Mouse (Mus musculus) lung, embryonic 14.5 days (tissue): ENCODE measurements at regions not wholly inside any gene's neighbourhood (a gene's known extent, or its start where the extent isn't known, plus 50 kb on each side); places are given as distances from the start of the nearest gene placed in this dataset.

Source experiments
- ATAC-seq: fragments of 200-750 bp; cut with Nextera tagmentation; 2 replicates; pipeline ENCODE4 v1.8.0; 2017; ENCODE audit warnings: mild to moderate bottlenecking, moderate TSS enrichment, moderate library complexity; ENCODE audit not compliant: insufficient read depth
- DNase-seq: peaks from one replicate; pipeline ENCODE4 v3.0.0-alpha.2; 2015
- H3K27ac ChIP-seq: fragments of 300-500 bp; sonication (generic); 2 replicates; pipeline ENCODE4 v1.5.1; 2014; ENCODE audit warnings: low read depth, mild to moderate bottlenecking, moderate library complexity
- H3K27me3 ChIP-seq: fragments of 300-500 bp; sonication (generic); 2 replicates; pipeline ENCODE4 v1.6.1; 2014; ENCODE audit warnings: low read length, control low read depth; ENCODE audit not compliant: insufficient read depth
- H3K36me3 ChIP-seq: fragments of 300-500 bp; sonication (generic); 2 replicates; pipeline ENCODE4 v1.6.1; 2014; ENCODE audit warnings: control low read depth; ENCODE audit not compliant: insufficient read depth
- H3K4me1 ChIP-seq: fragments of 300-500 bp; sonication (generic); 2 replicates; pipeline ENCODE4 v1.6.1; 2014; ENCODE audit warnings: antibody characterized with exemption, control low read depth; ENCODE audit not compliant: insufficient read depth
- H3K4me2 ChIP-seq: fragments of 300-500 bp; sonication (generic); 2 replicates; pipeline ENCODE4 v1.6.1; 2014; ENCODE audit warnings: mild to moderate bottlenecking
- H3K4me3 ChIP-seq: fragments of 300-500 bp; sonication (generic); 2 replicates; pipeline ENCODE4 v1.5.1; 2014; ENCODE audit warnings: low read depth, low read length
- H3K9ac ChIP-seq: fragments of 300-500 bp; sonication (generic); 2 replicates; pipeline ENCODE4 v1.6.1; 2014
- H3K9me3 ChIP-seq: fragments of 300-500 bp; sonication (generic); 2 replicates; pipeline ENCODE4 v1.6.1; 2016; ENCODE audit warnings: low read depth, low read length, control low read depth
- CTCF ChIP-seq: IDR thresholded peaks from 2 replicates; pipeline ENCODE4 v1.5.1; 2016; ENCODE audit warnings: antibody characterized with exemption, low read depth
- WGBS: fragments of 180-500 bp; shearing (Covaris S2); extraction: QIAGEN DNeasy Blood & Tissue Kit; methylation state at CpG from one replicate; pipeline ENCODE4 v1.1.7; 2014; 5-methylcytosine and 5-hydroxymethylcytosine counted together

- Histone ChIP-seq H3K9ac (no peak overlapping the region), H3K4me2 (no peak overlapping the region), H3K36me3 (no peaks in the 10 kb centered on the region), H3K9me3 (no peaks in the 10 kb centered on the region), H3K4me1 (no peaks in the 10 kb centered on the region), H3K27me3 (no peaks in the 10 kb centered on the region), H3K27ac (no peak overlapping the region), H3K4me3 (no peak overlapping the region)
- no peak for TF ChIP-seq CTCF
- WGBS, result 77% methylated on average over 4 of the region's 4 CpGs
- ATAC-seq (no peak), DNase-seq (no peak)
Measured at GRCm38 (mm10) chr11:71395023-71395422, 164.5 kb upstream of the Nlrp1b start.

GRCm38 (mm10) chr11:71395631-71396030 is 165.1 kb upstream of the Nlrp1b start:
- H3K27ac ChIP-seq, result no peak overlapping the region
- no peaks in the 10 kb centered on the region for H3K27me3 ChIP-seq
- DNase-seq (no peak), ATAC-seq (no peak)
- H3K9me3 ChIP-seq, result no peaks in the 10 kb centered on the region
- 58% methylated on average over 1 of the region's 1 CpGs for WGBS
- H3K4me2 ChIP-seq, result no peak overlapping the region
- H3K4me1 ChIP-seq, result no peaks in the 10 kb centered on the region
- H3K4me3 ChIP-seq, result no peak overlapping the region
- TF ChIP-seq CTCF, result no peak
- H3K36me3 ChIP-seq, result no peaks in the 10 kb centered on the region
- no peak overlapping the region for H3K9ac ChIP-seq

GRCm38 (mm10) chr11:71400351-71400750 is 169.8 kb upstream of the Nlrp1b start:
- Histone ChIP-seq H3K27me3 (no peaks in the 10 kb centered on the region), H3K4me3 (no peak overlapping the region), H3K4me2 (no peak overlapping the region), H3K4me1 (no peaks in the 10 kb centered on the region), H3K27ac (no peak overlapping the region), H3K36me3 (no peaks in the 10 kb centered on the region), H3K9me3 (no peaks in the 10 kb centered on the region), H3K9ac (no peak overlapping the region)
- 88% methylated on average over 2 of the region's 2 CpGs for WGBS
- ATAC-seq, result no peak
- no peak for DNase-seq
- TF ChIP-seq CTCF, result no peak

- no peak overlapping the region for H3K4me3 ChIP-seq
- ATAC-seq, result no peak
- no peak for TF ChIP-seq CTCF
Measured at GRCm38 (mm10) chr11:71401411-71402276, 171.1 kb upstream of the Nlrp1b start.

GRCm38 (mm10) chr11:71404361-71404760 is 173.8 kb upstream of the Nlrp1b start:
- H3K4me1 ChIP-seq, result no peaks in the 10 kb centered on the region
- ATAC-seq (no peak), DNase-seq (no peak)
- H3K9ac ChIP-seq, result no peak overlapping the region
- no peak overlapping the region for H3K4me3 ChIP-seq
- no peaks in the 10 kb centered on the region for H3K9me3 ChIP-seq
- no peaks in the 10 kb centered on the region for H3K27me3 ChIP-seq
- no peaks in the 10 kb centered on the region for H3K36me3 ChIP-seq
- H3K27ac ChIP-seq, result no peak overlapping the region
- 86% methylated on average over 3 of the region's 3 CpGs for WGBS
- TF ChIP-seq CTCF, result no peak
- H3K4me2 ChIP-seq, result no peak overlapping the region

More at GRCm38 (mm10) chr11:71401411-71402276, 171.1 kb upstream of the Nlrp1b start:
- 95% methylated on average over 2 of the region's 2 CpGs for WGBS
- H3K4me1 ChIP-seq, result no peaks in the 10 kb centered on the region
- no peak overlapping the region for H3K27ac ChIP-seq
- no peaks in the 10 kb centered on the region for H3K9me3 ChIP-seq
- no peaks in the 10 kb centered on the region for H3K27me3 ChIP-seq
- no peak overlapping the region for H3K9ac ChIP-seq
- no peak overlapping the region for H3K4me2 ChIP-seq
- no peak for DNase-seq
- H3K36me3 ChIP-seq, result no peaks in the 10 kb centered on the region

GRCm38 (mm10) chr11:71407043-71407442 is 176.5 kb upstream of the Nlrp1b start:
- H3K9ac ChIP-seq, result no peak overlapping the region
- WGBS, result 68% methylated on average over 6 of the region's 6 CpGs
- ATAC-seq, result no peak

DNA sequence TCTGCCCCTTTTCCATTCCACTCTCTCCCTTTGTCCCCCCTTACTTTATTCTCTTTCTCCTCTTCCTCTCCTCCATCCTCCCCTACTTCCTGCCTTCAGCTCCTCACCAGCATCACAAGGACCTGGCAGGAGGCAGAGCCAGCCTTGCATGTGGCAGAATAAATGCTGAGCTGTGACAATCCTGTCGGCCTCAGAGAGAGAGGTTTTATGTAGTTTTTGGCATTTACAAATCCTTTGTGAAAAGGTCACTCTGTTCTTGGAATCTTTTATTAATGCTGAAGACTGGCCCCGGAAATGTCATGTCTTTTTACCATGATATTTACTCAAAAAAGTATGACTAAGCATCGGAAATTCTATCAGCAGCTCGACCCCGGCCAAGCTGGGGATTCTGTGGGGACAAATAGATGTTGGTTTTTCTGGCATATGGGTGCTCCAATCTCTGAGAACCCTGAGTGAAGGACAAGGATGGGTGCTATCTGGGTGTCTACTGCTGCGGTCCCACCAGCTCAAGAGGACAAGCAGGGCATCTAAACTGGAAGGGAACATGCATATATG is 178.8 kb upstream of the Nlrp1b start:
- Histone ChIP-seq H3K36me3 (no peaks in the 10 kb centered on the region), H3K4me2 (no peak overlapping the region), H3K27me3 (no peaks in the 10 kb centered on the region), H3K4me3 (no peak overlapping the region), H3K4me1 (no peaks in the 10 kb centered on the region), H3K27ac (no peak overlapping the region), H3K9ac (no peak overlapping the region), H3K9me3 (no peaks in the 10 kb centered on the region)
- no peak for TF ChIP-seq CTCF
- WGBS, result 83% methylated on average over 6 of the region's 6 CpGs
- DNase-seq (no peak), ATAC-seq (no peak)

More at GRCm38 (mm10) chr11:71407043-71407442, 176.5 kb upstream of the Nlrp1b start:
- Histone ChIP-seq H3K4me1 (no peaks in the 10 kb centered on the region), H3K27me3 (no peaks in the 10 kb centered on the region), H3K4me3 (no peak overlapping the region), H3K36me3 (no peaks in the 10 kb centered on the region), H3K27ac (no peak overlapping the region), H3K4me2 (no peak overlapping the region), H3K9me3 (no peaks in the 10 kb centered on the region)
- DNase-seq, result no peak
- TF ChIP-seq CTCF, result no peak
